Mouse (Mus musculus): ENCODE measurements around the gene Gabrg2.

DNA sequence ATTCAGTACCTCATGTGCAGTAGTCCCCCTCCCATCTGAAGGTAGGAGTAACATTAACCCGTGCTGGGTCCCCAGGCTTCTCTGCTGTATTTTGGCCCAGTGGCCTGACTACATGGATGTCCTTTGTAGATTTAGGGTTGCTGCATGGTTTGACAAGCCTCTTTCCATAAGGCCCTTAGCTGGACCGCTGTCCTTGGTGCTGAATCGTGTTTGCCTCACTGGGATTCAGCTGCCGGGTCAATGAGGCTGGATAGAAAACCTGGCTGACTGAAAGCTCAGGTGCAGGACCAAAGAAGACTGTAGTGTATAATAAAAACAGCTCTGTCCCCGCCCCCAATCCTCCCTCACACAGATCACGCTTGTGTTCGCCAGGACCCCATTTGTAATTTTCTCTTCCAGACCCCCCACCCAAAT lies 1.2 kb downstream of the Gabrg2 start:
- TF ChIP-seq POLR2A (IDR thresholded peaks at IDR 0.05; ENCODE audit: insufficient read depth, low read depth, low read length) (no peak), CTCF (IDR thresholded peaks at IDR 0.05; ENCODE audit: insufficient read depth, low read depth, low read length) (no peak)
